Mouse (Mus musculus) MN1 (cell line): Measurements from ENCODE around the gene Ckap5.

Experiments
- DNase-seq: peaks from one replicate; pipeline ENCODE4 v3.0.0-alpha.2; 2016; ENCODE audit warnings: low spot score

Ckap5 gene

GRCm38 (mm10) chr2:91628171-91628570, 101.6 kb downstream of the Ckap5 start:
- DNase-seq = no peak

GRCm38 (mm10) chr2:91629682-91630081, 103.1 kb downstream of the Ckap5 start:
- peak; percentile 42 for DNase-seq

- DNase-seq = no peak
Measured at GRCm38 (mm10) chr2:91630384-91630783, 103.8 kb downstream of the Ckap5 start.

GRCm38 (mm10) chr2:91631826-91632225, 105.3 kb downstream of the Ckap5 start:
- no peak for DNase-seq

- no peak for DNase-seq
Measured at GRCm38 (mm10) chr2:91632316-91632715, 105.8 kb downstream of the Ckap5 start.

- no peak for DNase-seq
Measured at GRCm38 (mm10) chr2:91633334-91633977, 106.9 kb downstream of the Ckap5 start.

GRCm38 (mm10) chr2:91634841-91635240, 108.3 kb downstream of the Ckap5 start:
- DNase-seq = no peak

GRCm38 (mm10) chr2:91635486-91635885, 108.9 kb downstream of the Ckap5 start:
- no peak for DNase-seq

GRCm38 (mm10) chr2:91636229-91636628, 109.7 kb downstream of the Ckap5 start, which contains the start of gene F2:
Gene F2 (minus strand): TSS chr2:91636414.
- DNase-seq = no peak

- no peak for DNase-seq
Measured at GRCm38 (mm10) chr2:91636727-91637338, 110.3 kb downstream of the Ckap5 start.

- DNase-seq = no peak
Measured at GRCm38 (mm10) chr2:91638931-91639330, 112.4 kb downstream of the Ckap5 start.

GRCm38 (mm10) chr2:91642825-91643415, 116.4 kb downstream of the Ckap5 start:
- DNase-seq = no peak

GRCm38 (mm10) chr2:91644021-91644420, 117.5 kb downstream of the Ckap5 start:
- DNase-seq = no peak

- no peak for DNase-seq
Measured at GRCm38 (mm10) chr2:91645354-91645753, 118.8 kb downstream of the Ckap5 start.

- no peak for DNase-seq
Measured at GRCm38 (mm10) chr2:91645811-91646210, 119.2 kb downstream of the Ckap5 start.

GRCm38 (mm10) chr2:91646733-91647132, 120.2 kb downstream of the Ckap5 start:
- DNase-seq = peak; percentile 76

GRCm38 (mm10) chr2:91649152-91649551, 122.6 kb downstream of the Ckap5 start:
- DNase-seq = peak; percentile 27

- DNase-seq = peak; percentile 98
Measured at GRCm38 (mm10) chr2:91649553-91650359, 123.2 kb downstream of the Ckap5 start, which contains the start of the genes Zfp408 and Arhgap1. Gene Zfp408 (minus strand): TSS chr2:91649791. Gene Arhgap1 (plus strand): TSS chr2:91649860.

GRCm38 (mm10) chr2:91650360-91650995, 123.9 kb downstream of the Ckap5 start:
- DNase-seq = no peak

GRCm38 (mm10) chr2:91651458-91652258, 125.1 kb downstream of the Ckap5 start:
- DNase-seq = no peak

GRCm38 (mm10) chr2:91652863-91653262, 126.3 kb downstream of the Ckap5 start:
- peak; percentile 62 for DNase-seq
